Mouse (Mus musculus): Measurements from ENCODE around the gene Slamf9. TPM values are rescaled to one million over a fixed set of nuclear protein-coding genes. Genes with fewer than 3 reads are reported as not detected.
A peak's percentile ranks its signal among the peaks of the same experiment; 100 is the strongest.

The Slamf9 gene
- polyA plus RNA-seq, 2 experiments, result 0.49 to 0.51 TPM

GRCm38 (mm10) chr1:172489585-172490250, 14.6 kb downstream of the Slamf9 start:
- DNase-seq (ENCODE audit: low spot score) (no peak), ATAC-seq (ENCODE audit: low FRiP score, low read depth) (no peak)
- WGBS, result 61% methylated on average over 12 of the region's 12 CpGs
- H3K4me1 ChIP-seq (ENCODE audit: control insufficient read depth, insufficient read depth, low read length), result peaks cover 15% of the 10 kb centered on the region
- peak overlapping the region; percentile 47 for H3K4me2 ChIP-seq (replicated peaks; ENCODE audit: low read depth, low read length, severe bottlenecking)
- H3K27me3 ChIP-seq (ENCODE audit: control insufficient read depth, insufficient read depth, low read length), result no peaks in the 10 kb centered on the region
- H3K27ac ChIP-seq (replicated peaks; ENCODE audit: low read depth, low read length), result no peak overlapping the region
- peaks cover 9% of the 10 kb centered on the region; the same call in 1 of the 2 replicates for H3K36me3 ChIP-seq (ENCODE audit: control insufficient read depth, insufficient read depth, low read length)
- no peak for TF ChIP-seq POLR2A (IDR thresholded peaks at IDR 0.05; ENCODE audit: borderline replicate concordance, extremely low read depth, insufficient read depth, insufficient read length)
- H3K4me3 ChIP-seq (replicated peaks; ENCODE audit: low read length), result peak overlapping the region; percentile 25; the same call in 1 of the 2 replicates
- no peaks in the 10 kb centered on the region for H3K9me3 ChIP-seq (ENCODE audit: control insufficient read depth, low read length)
- peak overlapping the region; percentile 41; the same call in 1 of the 2 replicates for H3K9ac ChIP-seq (ENCODE audit: low read depth, low read length, severe bottlenecking)

GRCm38 (mm10) chr1:172490261-172490661, 15.1 kb downstream of the Slamf9 start:
- Histone ChIP-seq H3K9ac (ENCODE audit: low read depth, low read length, severe bottlenecking) (peak overlapping the region; percentile 41; the same call in 1 of the 2 replicates), H3K4me2 (replicated peaks; ENCODE audit: low read depth, low read length, severe bottlenecking) (peak overlapping the region; percentile 47), H3K4me1 (ENCODE audit: control insufficient read depth, insufficient read depth, low read length) (peaks cover 13% of the 10 kb centered on the region), H3K36me3 (ENCODE audit: control insufficient read depth, insufficient read depth, low read length) (peaks cover 9% of the 10 kb centered on the region; the same call in 1 of the 2 replicates), H3K27ac (replicated peaks; ENCODE audit: low read depth, low read length) (no peak overlapping the region), H3K4me3 (replicated peaks; ENCODE audit: low read length) (peak overlapping the region; percentile 25), H3K27me3 (ENCODE audit: control insufficient read depth, insufficient read depth, low read length) (no peaks in the 10 kb centered on the region), H3K9me3 (ENCODE audit: control insufficient read depth, low read length) (no peaks in the 10 kb centered on the region)
- DNase-seq (ENCODE audit: low spot score) (peak; percentile 71), ATAC-seq (ENCODE audit: low FRiP score, low read depth) (peak; percentile 39)
- WGBS, result 11% methylated on average over 10 of the region's 10 CpGs
- no peak for TF ChIP-seq POLR2A (IDR thresholded peaks at IDR 0.05; ENCODE audit: borderline replicate concordance, extremely low read depth, insufficient read depth, insufficient read length)

- H3K36me3 ChIP-seq (ENCODE audit: control insufficient read depth, insufficient read depth, low read length), result peaks cover 23% of the 10 kb centered on the region
- ATAC-seq (ENCODE audit: low FRiP score, low read depth), result no peak
- TF ChIP-seq POLR2A (IDR thresholded peaks at IDR 0.05; ENCODE audit: borderline replicate concordance, extremely low read depth, insufficient read depth, insufficient read length), result no peak
Measured at GRCm38 (mm10) chr1:172492047-172492446, 16.9 kb downstream of the Slamf9 start.

GRCm38 (mm10) chr1:172493516-172493915, 18.4 kb downstream of the Slamf9 start:
- no peak for DNase-seq (ENCODE audit: low spot score)
- WGBS, result 87% methylated on average over 6 of the region's 6 CpGs
- no peak for ATAC-seq (ENCODE audit: low FRiP score, low read depth)
- H3K4me1 ChIP-seq (ENCODE audit: control insufficient read depth, insufficient read depth, low read length), result 0 out of 2 replicates have a peak, but pooled peaks cover 5% of the 10 kb centered on the region
- no peak overlapping the region for H3K4me3 ChIP-seq (replicated peaks; ENCODE audit: low read length)
- no peaks in the 10 kb centered on the region for H3K27me3 ChIP-seq (ENCODE audit: control insufficient read depth, insufficient read depth, low read length)
- H3K9ac ChIP-seq (ENCODE audit: low read depth, low read length, severe bottlenecking), result no peak overlapping the region
- no peaks in the 10 kb centered on the region for H3K9me3 ChIP-seq (ENCODE audit: control insufficient read depth, low read length)
- peaks cover 37% of the 10 kb centered on the region for H3K36me3 ChIP-seq (ENCODE audit: control insufficient read depth, insufficient read depth, low read length)
- H3K4me2 ChIP-seq (replicated peaks; ENCODE audit: low read depth, low read length, severe bottlenecking), result no peak overlapping the region
- no peak for TF ChIP-seq POLR2A (IDR thresholded peaks at IDR 0.05; ENCODE audit: borderline replicate concordance, extremely low read depth, insufficient read depth, insufficient read length)
- H3K27ac ChIP-seq (replicated peaks; ENCODE audit: low read depth, low read length), result no peak overlapping the region

More at GRCm38 (mm10) chr1:172492047-172492446, 16.9 kb downstream of the Slamf9 start:
- Histone ChIP-seq H3K4me2 (replicated peaks; ENCODE audit: low read depth, low read length, severe bottlenecking) (no peak overlapping the region), H3K4me3 (replicated peaks; ENCODE audit: low read length) (no peak overlapping the region), H3K27ac (replicated peaks; ENCODE audit: low read depth, low read length) (no peak overlapping the region), H3K9ac (ENCODE audit: low read depth, low read length, severe bottlenecking) (no peak overlapping the region), H3K9me3 (ENCODE audit: control insufficient read depth, low read length) (no peaks in the 10 kb centered on the region), H3K4me1 (ENCODE audit: control insufficient read depth, insufficient read depth, low read length) (0 out of 2 replicates have a peak, but pooled peaks cover 5% of the 10 kb centered on the region), H3K27me3 (ENCODE audit: control insufficient read depth, insufficient read depth, low read length) (no peaks in the 10 kb centered on the region)
- no peak for DNase-seq (ENCODE audit: low spot score)
- 89% methylated on average over 8 of the region's 8 CpGs for WGBS

DNA sequence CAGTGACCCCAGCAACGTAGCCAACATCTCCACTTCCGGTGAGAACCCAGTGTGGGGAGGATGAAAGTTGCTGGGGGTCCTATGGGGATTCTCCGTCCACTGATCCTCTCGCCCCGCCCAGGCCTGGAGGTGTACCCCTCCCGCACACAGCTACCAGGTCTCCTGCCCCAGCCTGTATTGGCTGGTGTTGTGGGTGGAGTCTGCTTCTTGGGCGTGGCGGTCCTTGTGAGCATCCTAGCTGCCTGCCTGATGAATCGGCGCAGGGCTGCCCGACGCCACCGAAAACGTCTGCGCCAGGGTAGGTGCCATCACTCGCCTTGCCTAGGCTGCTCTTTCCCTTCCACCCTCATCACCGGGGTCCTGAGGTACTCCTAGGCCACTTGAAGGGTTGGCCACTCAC, 20.9 kb downstream of the Slamf9 start:
- Histone ChIP-seq H3K27ac (replicated peaks; ENCODE audit: low read depth, low read length) (no peak overlapping the region), H3K27me3 (ENCODE audit: control insufficient read depth, insufficient read depth, low read length) (0 out of 2 replicates have a peak, but pooled peaks cover 5% of the 10 kb centered on the region), H3K9ac (ENCODE audit: low read depth, low read length, severe bottlenecking) (no peak overlapping the region), H3K36me3 (ENCODE audit: control insufficient read depth, insufficient read depth, low read length) (peaks cover 37% of the 10 kb centered on the region), H3K9me3 (ENCODE audit: control insufficient read depth, low read length) (no peaks in the 10 kb centered on the region), H3K4me1 (ENCODE audit: control insufficient read depth, insufficient read depth, low read length) (peaks cover 2% of the 10 kb centered on the region; the same call in 1 of the 2 replicates), H3K4me2 (replicated peaks; ENCODE audit: low read depth, low read length, severe bottlenecking) (no peak overlapping the region), H3K4me3 (replicated peaks; ENCODE audit: low read length) (no peak overlapping the region)
- TF ChIP-seq POLR2A (IDR thresholded peaks at IDR 0.05; ENCODE audit: borderline replicate concordance, extremely low read depth, insufficient read depth, insufficient read length), result no peak
- DNase-seq (ENCODE audit: low spot score) (no peak), ATAC-seq (ENCODE audit: low FRiP score, low read depth) (no peak)
- WGBS, result 79% methylated on average over 17 of the region's 17 CpGs

All from limb, embryonic 14.5 days (tissue).